Mouse (Mus musculus): ENCODE measurements around the gene I0C0044D17Rik. TPM values are rescaled to one million over a fixed set of nuclear protein-coding genes. Genes with fewer than 3 reads are reported as not detected.
"Not testable (repeated sequence)": the region's sequence is repeated elsewhere in the genome, so short reads cannot be mapped to it uniquely, and the experiment has no call there.

The I0C0044D17Rik gene
- not detected in 2 replicates for polyA plus RNA-seq (2014; fragmentation: Nextera tagmentation; extraction: Ambion mirVana)

DNA sequence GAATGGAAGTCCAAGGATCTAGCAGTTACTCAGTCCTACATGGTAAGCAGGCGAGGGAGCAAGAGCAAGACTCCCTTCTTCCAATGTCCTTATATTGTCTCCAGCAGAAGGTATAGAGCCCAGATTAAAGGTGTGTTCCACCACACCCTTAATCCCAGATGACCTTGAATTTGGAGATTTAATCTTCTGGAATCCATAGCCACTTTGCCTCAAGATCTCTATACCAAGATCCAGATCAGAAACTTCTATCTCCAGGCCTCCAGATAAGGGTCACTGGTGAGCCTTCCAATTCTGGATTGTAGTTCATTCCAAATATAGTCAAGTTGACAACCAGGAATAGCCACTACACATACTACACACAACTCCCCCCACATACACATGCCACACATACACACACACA, at the start of gene I0C0044D17Rik:
Gene I0C0044D17Rik (minus strand): TSS at position 101 of the 400 bp plus-strand sequence.
- H3K9me3 ChIP-seq (ENCODE audit: control insufficient read depth, low read length); ATAC-seq (replicated peaks; ENCODE audit: low FRiP score); H3K9ac ChIP-seq (ENCODE audit: low read length); H3K4me3 ChIP-seq (ENCODE audit: low read depth, low read length); H3K27ac ChIP-seq (ENCODE audit: low read depth, low read length); H3K27me3 ChIP-seq (ENCODE audit: control insufficient read depth, insufficient read depth, low read length); DNase-seq (ENCODE audit: low spot score); H3K4me2 ChIP-seq (ENCODE audit: low read depth, low read length, severe bottlenecking); H3K4me1 ChIP-seq (replicated peaks; ENCODE audit: control insufficient read depth, insufficient read depth, low read length); H3K36me3 ChIP-seq (ENCODE audit: control insufficient read depth, insufficient read depth, low read length): not testable (repeated sequence)
- 85% methylated on average over 1 of the region's 1 CpGs for WGBS

DNA sequence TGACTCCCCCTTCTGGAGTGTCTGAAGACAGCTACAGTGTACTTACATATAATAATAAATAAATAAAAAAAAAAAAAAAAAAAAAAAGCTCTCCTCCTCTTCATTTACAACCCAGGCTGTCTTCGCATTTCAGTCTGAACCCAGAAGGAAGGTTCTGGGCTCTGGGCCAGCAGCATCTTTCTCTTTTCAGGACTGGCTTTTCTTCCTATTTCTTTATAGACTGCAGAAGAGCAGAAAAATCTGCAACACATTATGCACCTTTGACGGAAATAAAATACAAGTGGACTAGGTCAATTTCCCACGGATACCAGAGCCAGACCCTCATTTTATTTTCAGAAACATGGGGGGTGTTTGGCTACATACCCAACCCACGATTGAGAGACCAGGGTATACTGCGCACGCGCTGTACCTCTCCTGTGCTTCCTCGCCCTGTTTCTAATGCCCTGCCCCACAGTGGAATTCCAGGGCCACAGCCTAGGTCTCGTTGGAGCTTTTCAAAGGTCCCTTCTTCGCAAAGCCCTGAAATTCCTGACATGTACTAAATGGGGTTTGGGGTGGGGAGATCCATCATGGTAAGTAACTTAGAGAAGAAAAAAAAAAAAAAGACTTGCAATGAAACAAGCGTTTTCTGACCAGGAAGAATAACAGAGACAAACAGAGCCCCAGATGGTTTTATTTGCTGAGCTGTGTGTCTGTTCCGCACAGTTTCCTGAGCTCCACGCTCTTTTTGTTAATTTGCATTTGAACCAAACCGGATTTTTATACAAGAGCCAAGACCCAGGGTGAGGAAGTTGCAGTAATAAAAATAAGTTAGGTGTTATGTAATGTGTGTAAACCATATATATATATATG, 42.0 kb upstream of the I0C0044D17Rik start:
- no peaks in the 10 kb centered on the region for H3K27me3 ChIP-seq (ENCODE audit: control insufficient read depth, insufficient read depth, low read length)
- H3K4me1 ChIP-seq (replicated peaks; ENCODE audit: control insufficient read depth, insufficient read depth, low read length), result no peaks in the 10 kb centered on the region
- 89% methylated on average over 14 of the region's 14 CpGs for WGBS
- H3K9ac ChIP-seq (ENCODE audit: low read length), result no peak overlapping the region
- no peak overlapping the region for H3K27ac ChIP-seq (ENCODE audit: low read depth, low read length)
- ATAC-seq (replicated peaks; ENCODE audit: low FRiP score) (no peak), DNase-seq (ENCODE audit: low spot score) (no peak)
- H3K4me3 ChIP-seq (ENCODE audit: low read depth, low read length), result no peak overlapping the region
- H3K9me3 ChIP-seq (ENCODE audit: control insufficient read depth, low read length), result peaks cover 4% of the 10 kb centered on the region; the same call in 1 of the 2 replicates
- no peaks in the 10 kb centered on the region for H3K36me3 ChIP-seq (ENCODE audit: control insufficient read depth, insufficient read depth, low read length)
- H3K4me2 ChIP-seq (ENCODE audit: low read depth, low read length, severe bottlenecking), result no peak overlapping the region

DNA sequence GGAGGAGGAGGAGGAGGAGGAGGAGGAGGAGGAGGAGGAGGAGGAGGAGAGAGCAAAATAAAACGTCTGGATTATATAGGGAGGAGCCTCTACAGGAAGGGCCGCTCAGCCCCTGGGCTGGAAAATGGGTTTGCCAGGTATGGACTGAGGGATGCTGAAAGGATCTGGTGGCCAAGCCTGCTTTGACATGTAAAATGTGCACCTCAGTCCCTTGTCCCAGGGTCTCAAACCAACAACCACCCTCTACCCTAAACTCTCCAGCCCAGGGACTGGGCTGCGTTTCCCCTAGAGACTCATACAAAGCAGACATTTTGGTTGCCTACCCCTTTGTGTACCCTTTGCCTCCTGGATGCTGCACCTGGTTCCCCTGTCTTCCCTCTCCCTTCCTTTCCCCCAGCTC, 40.9 kb upstream of the I0C0044D17Rik start:
- H3K9ac ChIP-seq (ENCODE audit: low read length), result no peak overlapping the region
- H3K4me3 ChIP-seq (ENCODE audit: low read depth, low read length), result no peak overlapping the region
- H3K4me1 ChIP-seq (replicated peaks; ENCODE audit: control insufficient read depth, insufficient read depth, low read length), result no peaks in the 10 kb centered on the region
- no peaks in the 10 kb centered on the region for H3K36me3 ChIP-seq (ENCODE audit: control insufficient read depth, insufficient read depth, low read length)
- WGBS, result 83% methylated on average over 3 of the region's 3 CpGs
- DNase-seq (ENCODE audit: low spot score) (no peak), ATAC-seq (replicated peaks; ENCODE audit: low FRiP score) (no peak)
- peaks cover 4% of the 10 kb centered on the region; the same call in 1 of the 2 replicates for H3K9me3 ChIP-seq (ENCODE audit: control insufficient read depth, low read length)
- H3K27me3 ChIP-seq (ENCODE audit: control insufficient read depth, insufficient read depth, low read length), result no peaks in the 10 kb centered on the region
- no peak overlapping the region for H3K4me2 ChIP-seq (ENCODE audit: low read depth, low read length, severe bottlenecking)
- no peak overlapping the region for H3K27ac ChIP-seq (ENCODE audit: low read depth, low read length)

DNA sequence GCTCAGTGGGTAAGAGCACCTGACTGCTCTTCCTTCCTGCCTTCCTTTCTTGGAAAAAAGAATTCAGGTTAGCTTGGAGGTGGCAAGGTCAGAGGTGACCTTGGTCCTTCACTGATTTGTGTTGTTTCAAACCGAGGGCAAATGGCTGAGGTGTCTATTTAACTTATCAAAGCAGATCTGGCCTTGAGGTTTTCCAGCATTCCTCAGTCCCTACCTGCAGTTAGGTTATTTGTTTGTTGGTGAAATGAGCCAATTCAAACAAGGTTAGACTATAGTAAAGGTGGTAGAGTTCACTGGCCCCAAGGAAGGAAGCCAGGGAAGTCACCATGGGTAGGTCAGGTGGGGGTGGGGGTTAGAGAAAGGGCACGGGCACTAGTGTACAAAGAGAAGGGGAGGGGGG, 40.5 kb upstream of the I0C0044D17Rik start:
- Histone ChIP-seq H3K27ac (ENCODE audit: low read depth, low read length) (no peak overlapping the region), H3K4me2 (ENCODE audit: low read depth, low read length, severe bottlenecking) (no peak overlapping the region), H3K4me1 (replicated peaks; ENCODE audit: control insufficient read depth, insufficient read depth, low read length) (no peaks in the 10 kb centered on the region), H3K36me3 (ENCODE audit: control insufficient read depth, insufficient read depth, low read length) (no peaks in the 10 kb centered on the region), H3K4me3 (ENCODE audit: low read depth, low read length) (no peak overlapping the region), H3K27me3 (ENCODE audit: control insufficient read depth, insufficient read depth, low read length) (no peaks in the 10 kb centered on the region), H3K9ac (ENCODE audit: low read length) (no peak overlapping the region), H3K9me3 (ENCODE audit: control insufficient read depth, low read length) (peaks cover 4% of the 10 kb centered on the region; the same call in 1 of the 2 replicates)
- DNase-seq (ENCODE audit: low spot score) (no peak), ATAC-seq (replicated peaks; ENCODE audit: low FRiP score) (no peak)
- 84% methylated on average over 1 of the region's 2 CpGs for WGBS

DNA sequence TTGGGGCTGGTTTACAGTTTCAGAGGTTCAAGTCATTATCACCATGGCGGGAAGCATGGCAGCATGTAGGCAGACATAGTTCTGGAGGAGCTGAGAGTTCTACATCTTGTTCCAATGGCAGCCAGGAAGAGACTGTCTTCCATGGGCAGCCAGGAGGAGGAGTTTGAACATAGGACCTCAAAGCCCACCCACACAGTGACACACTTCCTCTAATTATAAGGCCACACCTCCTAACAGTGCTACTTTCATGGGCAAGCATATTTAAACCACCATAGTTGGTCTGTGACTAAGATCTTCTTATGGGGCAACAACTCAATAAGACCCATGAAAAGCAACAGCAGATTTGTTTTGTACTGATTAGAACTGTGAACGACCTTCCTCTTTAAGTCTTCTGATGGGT, 39.8 kb upstream of the I0C0044D17Rik start:
- H3K4me3 ChIP-seq (ENCODE audit: low read depth, low read length), result no peak overlapping the region
- no peaks in the 10 kb centered on the region for H3K36me3 ChIP-seq (ENCODE audit: control insufficient read depth, insufficient read depth, low read length)
- H3K4me1 ChIP-seq (replicated peaks; ENCODE audit: control insufficient read depth, insufficient read depth, low read length), result no peaks in the 10 kb centered on the region
- ATAC-seq (replicated peaks; ENCODE audit: low FRiP score) (no peak), DNase-seq (ENCODE audit: low spot score) (no peak)
- no peak overlapping the region for H3K4me2 ChIP-seq (ENCODE audit: low read depth, low read length, severe bottlenecking)
- H3K9ac ChIP-seq (ENCODE audit: low read length), result no peak overlapping the region
- H3K9me3 ChIP-seq (ENCODE audit: control insufficient read depth, low read length), result peaks cover 4% of the 10 kb centered on the region; the same call in 1 of the 2 replicates
- no peaks in the 10 kb centered on the region for H3K27me3 ChIP-seq (ENCODE audit: control insufficient read depth, insufficient read depth, low read length)
- H3K27ac ChIP-seq (ENCODE audit: low read depth, low read length), result no peak overlapping the region
- WGBS, result 87% methylated on average over 2 of the region's 2 CpGs

DNA sequence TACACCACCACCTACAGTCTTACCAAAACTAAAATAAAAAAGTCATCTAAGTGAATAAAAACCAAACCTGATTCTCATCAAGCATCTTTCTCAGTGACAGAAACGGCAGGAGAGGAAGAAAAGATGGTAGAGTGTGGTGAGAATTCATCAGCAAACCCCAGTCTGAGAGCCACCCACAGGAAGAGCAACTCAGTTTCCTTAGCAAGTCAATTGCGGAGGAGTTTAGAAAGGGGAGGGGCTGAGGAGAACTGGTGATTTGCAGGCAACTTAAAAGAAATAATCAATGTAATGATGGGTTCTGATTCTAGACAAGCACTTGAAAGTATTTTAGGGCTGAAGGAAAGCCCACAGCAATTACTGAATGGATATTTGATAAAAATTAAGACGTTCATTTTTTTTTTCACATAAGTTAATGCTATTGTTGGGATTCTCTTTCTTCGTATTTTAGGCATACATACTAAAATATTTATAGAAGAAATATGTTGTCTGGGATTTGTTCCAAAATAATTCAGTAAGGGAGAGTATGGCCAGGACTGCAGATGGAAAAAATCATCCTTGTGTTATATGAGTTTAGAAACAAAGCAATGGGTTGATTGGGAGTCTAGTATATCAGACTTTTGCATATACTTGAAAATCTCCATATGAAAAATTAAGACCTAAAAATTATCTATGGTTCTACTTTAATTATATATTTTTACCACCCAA, 34.7 kb upstream of the I0C0044D17Rik start:
- no peak overlapping the region for H3K4me2 ChIP-seq (ENCODE audit: low read depth, low read length, severe bottlenecking)
- WGBS, result 83% methylated on average over 4 of the region's 4 CpGs
- H3K9ac ChIP-seq (ENCODE audit: low read length), result no peak overlapping the region
- no peaks in the 10 kb centered on the region for H3K4me1 ChIP-seq (replicated peaks; ENCODE audit: control insufficient read depth, insufficient read depth, low read length)
- no peak overlapping the region for H3K27ac ChIP-seq (ENCODE audit: low read depth, low read length)
- no peak overlapping the region for H3K4me3 ChIP-seq (ENCODE audit: low read depth, low read length)
- no peak for ATAC-seq (replicated peaks; ENCODE audit: low FRiP score)
- no peaks in the 10 kb centered on the region for H3K27me3 ChIP-seq (ENCODE audit: control insufficient read depth, insufficient read depth, low read length)
- no peaks in the 10 kb centered on the region for H3K9me3 ChIP-seq (ENCODE audit: control insufficient read depth, low read length)
- no peaks in the 10 kb centered on the region for H3K36me3 ChIP-seq (ENCODE audit: control insufficient read depth, insufficient read depth, low read length)
- no peak for DNase-seq (ENCODE audit: low spot score)

DNA sequence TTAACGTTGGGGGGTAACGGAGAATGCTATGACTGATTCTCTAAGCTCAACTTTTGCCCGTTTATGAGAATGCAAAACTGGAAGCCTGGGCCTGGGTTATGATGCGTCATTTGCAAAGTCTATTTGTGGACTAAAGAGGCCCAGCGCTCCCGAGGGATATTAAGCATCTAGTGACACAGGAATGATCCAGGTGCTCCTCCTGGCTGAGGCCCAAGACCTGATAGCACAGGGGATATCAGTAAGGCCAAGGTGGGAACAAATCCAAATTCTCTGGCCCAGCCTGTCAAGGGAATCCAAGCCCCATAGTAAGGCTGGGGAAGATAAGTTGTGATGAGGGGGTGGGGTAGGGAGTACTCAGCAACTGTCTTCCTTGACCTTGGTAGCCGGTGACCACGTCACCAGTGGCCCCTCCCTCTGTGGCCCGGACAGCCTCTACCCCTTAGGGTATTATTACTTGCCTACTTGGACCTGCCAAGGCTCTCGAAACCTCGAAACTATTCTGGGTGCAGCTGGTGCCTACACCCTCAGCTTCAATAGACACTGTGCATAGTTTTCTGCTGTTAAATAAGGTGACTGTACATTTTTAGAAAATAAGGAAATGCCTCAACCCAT, 33.5 kb upstream of the I0C0044D17Rik start:
- WGBS, result 86% methylated on average over 11 of the region's 11 CpGs
- H3K27ac ChIP-seq (ENCODE audit: low read depth, low read length), result no peak overlapping the region
- no peaks in the 10 kb centered on the region for H3K36me3 ChIP-seq (ENCODE audit: control insufficient read depth, insufficient read depth, low read length)
- ATAC-seq (replicated peaks; ENCODE audit: low FRiP score) (no peak), DNase-seq (ENCODE audit: low spot score) (no peak)
- H3K9me3 ChIP-seq (ENCODE audit: control insufficient read depth, low read length), result no peaks in the 10 kb centered on the region
- H3K9ac ChIP-seq (ENCODE audit: low read length), result no peak overlapping the region
- no peak overlapping the region for H3K4me2 ChIP-seq (ENCODE audit: low read depth, low read length, severe bottlenecking)
- no peak overlapping the region for H3K4me3 ChIP-seq (ENCODE audit: low read depth, low read length)
- H3K27me3 ChIP-seq (ENCODE audit: control insufficient read depth, insufficient read depth, low read length), result no peaks in the 10 kb centered on the region
- H3K4me1 ChIP-seq (replicated peaks; ENCODE audit: control insufficient read depth, insufficient read depth, low read length), result no peaks in the 10 kb centered on the region

DNA sequence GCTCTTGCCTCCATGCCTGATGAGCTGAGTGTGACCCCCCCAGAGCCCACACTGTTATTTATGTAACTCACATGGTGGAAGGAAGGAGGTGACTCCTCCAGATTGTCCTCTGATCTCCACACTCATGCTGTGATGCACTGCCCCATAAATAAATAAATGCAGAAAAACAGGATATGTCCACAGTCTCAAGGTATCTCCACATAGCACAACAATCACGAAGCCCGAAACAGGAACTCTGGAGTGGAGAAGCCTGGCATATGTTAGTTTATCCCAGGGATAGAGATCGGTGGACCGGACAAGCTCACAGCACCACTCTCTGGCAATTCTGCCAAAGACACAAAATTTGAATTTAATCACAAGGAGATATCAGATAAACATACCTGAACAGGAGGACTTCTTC, 30.3 kb upstream of the I0C0044D17Rik start:
- no peaks in the 10 kb centered on the region for H3K36me3 ChIP-seq (ENCODE audit: control insufficient read depth, insufficient read depth, low read length)
- H3K4me3 ChIP-seq (ENCODE audit: low read depth, low read length), result no peak overlapping the region
- no peak overlapping the region for H3K9ac ChIP-seq (ENCODE audit: low read length)
- no peaks in the 10 kb centered on the region for H3K9me3 ChIP-seq (ENCODE audit: control insufficient read depth, low read length)
- no peak overlapping the region for H3K4me2 ChIP-seq (ENCODE audit: low read depth, low read length, severe bottlenecking)
- WGBS, result 90% methylated on average over 4 of the region's 4 CpGs
- H3K4me1 ChIP-seq (replicated peaks; ENCODE audit: control insufficient read depth, insufficient read depth, low read length), result no peaks in the 10 kb centered on the region
- no peak overlapping the region for H3K27ac ChIP-seq (ENCODE audit: low read depth, low read length)
- ATAC-seq (replicated peaks; ENCODE audit: low FRiP score) (no peak), DNase-seq (ENCODE audit: low spot score) (no peak)
- H3K27me3 ChIP-seq (ENCODE audit: control insufficient read depth, insufficient read depth, low read length), result no peaks in the 10 kb centered on the region

All from forebrain, embryonic 11.5 days (tissue).